Mouse (Mus musculus) C2C12 (cell line): ENCODE measurements around the gene Kcnrg. TPM values are rescaled to one million over a fixed set of nuclear protein-coding genes. Genes with fewer than 3 reads are reported as not detected.

Experiments used
- H3K27me3 ChIP-seq: one replicate; pipeline ENCODE4 v1.6.1; 2011; ENCODE audit not compliant: control insufficient read depth, insufficient read depth, insufficient read length
- H3K36me3 ChIP-seq: one replicate; pipeline ENCODE4 v1.6.1; 2011; ENCODE audit not compliant: control insufficient read depth, insufficient read depth
- H3K4me3 ChIP-seq: one replicate; pipeline ENCODE4 v1.5.1; 2011; ENCODE audit warnings: mild to moderate bottlenecking, control low read depth; ENCODE audit not compliant: poor library complexity, insufficient read depth, severe bottlenecking
- H3K79me2 ChIP-seq: one replicate; pipeline ENCODE4 v1.6.1; 2011; ENCODE audit not compliant: control insufficient read depth, insufficient read depth
- H3K79me3 ChIP-seq: one replicate; pipeline ENCODE4 v1.6.1; 2011; ENCODE audit warnings: low read depth, control low read depth
- H3ac ChIP-seq: one replicate; pipeline ENCODE3; 2011; ENCODE audit warnings: low read depth; ENCODE audit not compliant: control insufficient read depth, insufficient read length
- CEBPB ChIP-seq: IDR thresholded peaks from one replicate; pipeline ENCODE4 v1.6.1; 2011; ENCODE audit warnings: low read depth, mild to moderate bottlenecking, control low read depth, moderate library complexity
- CTCF ChIP-seq: IDR thresholded peaks from one replicate; pipeline ENCODE4 v1.5.1; 2011; ENCODE audit not compliant: control insufficient read depth, insufficient read depth, insufficient read length
- FOSL1 ChIP-seq: IDR thresholded peaks from one replicate; pipeline ENCODE4 v1.8.0; 2011; ENCODE audit warnings: mild to moderate bottlenecking, low read length; ENCODE audit not compliant: poor library complexity, insufficient read depth, severe bottlenecking
- MAX ChIP-seq: IDR thresholded peaks from one replicate; pipeline ENCODE4 v1.6.1; 2011; ENCODE audit warnings: mild to moderate bottlenecking, control low read depth
- MYOD1 ChIP-seq: IDR thresholded peaks from one replicate; pipeline ENCODE4 v1.6.1; 2011; ENCODE audit warnings: low read depth; ENCODE audit not compliant: control insufficient read depth, insufficient read length
- MYOG ChIP-seq: IDR thresholded peaks from one replicate; pipeline ENCODE4 v1.6.1; 2011; ENCODE audit not compliant: control insufficient read depth, insufficient read length; ENCODE audit errors: extremely low read depth
- USF1 ChIP-seq: IDR thresholded peaks from one replicate; pipeline ENCODE4 v1.6.1; 2011; ENCODE audit warnings: low read depth, mild to moderate bottlenecking, control low read depth, moderate library complexity
- polyA plus RNA-seq: library from polyadenylated mRNA; unstranded; fragments of >200 nt; fragmentation: generic; extraction: Trizol; gene quantifications from one replicate; pipeline ENCODE4 v1.2.1, GENCODE M21; 2012; ENCODE audit warnings: missing spikeins

Gene Kcnrg
- polyA plus RNA-seq, 1 experiment, result 0.09 TPM

DNA sequence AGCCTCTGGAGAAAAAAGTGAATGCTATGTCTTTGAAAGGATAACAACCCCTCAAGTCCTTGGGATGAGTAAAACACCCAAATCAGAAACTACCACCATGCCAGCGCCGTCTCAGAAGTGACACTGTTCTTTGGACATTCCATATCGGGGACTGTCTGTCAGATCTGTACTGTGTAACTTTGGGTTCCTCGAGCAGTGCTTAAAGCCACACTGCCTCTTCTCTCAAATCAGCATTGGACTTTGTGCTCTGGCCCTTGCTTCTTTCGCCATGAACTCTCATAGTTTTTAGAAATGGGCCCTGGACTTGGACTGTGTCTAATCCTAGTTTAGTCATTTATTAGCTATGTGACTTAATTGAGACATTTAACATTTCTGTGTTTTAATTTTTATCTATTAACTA, 4.5 kb downstream of the Kcnrg start:
- Histone ChIP-seq H3K36me3 (no peaks in the 10 kb centered on the region), H3K4me3 (no peak overlapping the region), H3ac (no peak overlapping the region), H3K79me2 (no peaks in the 10 kb centered on the region), H3K79me3 (no peaks in the 10 kb centered on the region), H3K27me3 (no peaks in the 10 kb centered on the region)
- TF ChIP-seq CTCF (no peak), CEBPB (no peak), MAX (no peak), FOSL1 (no peak), USF1 (no peak), MYOD1 (no peak), MYOG (no peak)

DNA sequence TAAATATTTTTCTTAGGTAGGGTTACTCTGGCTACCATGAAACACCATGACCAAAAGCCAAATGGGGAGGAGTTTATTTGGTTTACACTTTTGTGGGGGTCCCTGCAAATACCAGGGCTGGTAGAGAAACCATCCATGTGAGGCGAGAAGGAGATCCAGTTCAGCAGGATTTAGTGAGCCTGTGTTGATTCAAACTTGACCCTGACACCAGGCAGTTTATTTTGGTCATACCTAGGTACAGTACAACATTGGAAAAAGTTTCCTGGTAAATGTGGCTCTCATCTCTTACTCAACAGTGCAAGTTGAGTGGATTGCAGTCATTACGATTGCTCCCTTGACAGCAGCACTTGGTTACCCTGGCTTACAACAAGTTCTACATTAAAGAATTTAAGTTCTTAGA, 6.1 kb downstream of the Kcnrg start:
- no peaks in the 10 kb centered on the region for H3K79me2 ChIP-seq
- no peaks in the 10 kb centered on the region for H3K79me3 ChIP-seq
- H3ac ChIP-seq, result no peak overlapping the region
- TF ChIP-seq CTCF, result no peak
- TF ChIP-seq FOSL1, result no peak
- no peak for TF ChIP-seq MAX
- no peak for TF ChIP-seq USF1
- TF ChIP-seq MYOD1, result no peak
- no peak for TF ChIP-seq MYOG
- TF ChIP-seq CEBPB, result no peak
- H3K27me3 ChIP-seq, result no peaks in the 10 kb centered on the region
- H3K36me3 ChIP-seq, result no peaks in the 10 kb centered on the region
- H3K4me3 ChIP-seq, result no peak overlapping the region

GRCm38 (mm10) chr14:61620371-61620770, 13.1 kb downstream of the Kcnrg start:
- no peak overlapping the region for H3ac ChIP-seq
- H3K4me3 ChIP-seq, result no peak overlapping the region
- TF ChIP-seq MYOG (no peak), MYOD1 (no peak), FOSL1 (no peak), USF1 (no peak), MAX (no peak), CEBPB (no peak), CTCF (no peak)
- peaks cover 13% of the 10 kb centered on the region for H3K36me3 ChIP-seq
- no peaks in the 10 kb centered on the region for H3K27me3 ChIP-seq
- no peaks in the 10 kb centered on the region for H3K79me2 ChIP-seq
- no peaks in the 10 kb centered on the region for H3K79me3 ChIP-seq

DNA sequence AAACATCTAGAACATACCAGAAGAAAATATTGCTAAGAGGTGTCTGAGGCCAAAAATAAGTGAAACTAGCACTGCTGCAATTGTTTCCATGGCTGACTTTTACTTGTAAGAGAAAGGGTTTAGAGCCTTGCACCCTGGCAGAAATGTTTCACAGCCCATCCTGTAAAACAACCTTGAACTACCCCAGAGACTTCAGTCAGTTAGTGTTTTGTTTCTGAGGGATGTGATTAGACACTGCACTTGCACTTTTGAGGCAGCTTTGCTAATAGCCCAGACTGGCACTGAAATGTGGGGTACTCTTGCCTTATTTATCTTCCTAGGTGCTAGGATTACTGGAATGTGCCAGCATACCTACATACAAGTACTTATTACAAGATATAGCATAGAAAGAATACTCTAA, 28.7 kb downstream of the Kcnrg start:
- Histone ChIP-seq H3ac (no peak overlapping the region), H3K79me2 (peaks cover 99% of the 10 kb centered on the region), H3K36me3 (peaks cover 78% of the 10 kb centered on the region), H3K79me3 (peaks cover 73% of the 10 kb centered on the region), H3K4me3 (no peak overlapping the region), H3K27me3 (no peaks in the 10 kb centered on the region)
- TF ChIP-seq USF1 (no peak), CEBPB (no peak), MYOG (no peak), FOSL1 (no peak), MYOD1 (no peak), CTCF (no peak), MAX (no peak)

DNA sequence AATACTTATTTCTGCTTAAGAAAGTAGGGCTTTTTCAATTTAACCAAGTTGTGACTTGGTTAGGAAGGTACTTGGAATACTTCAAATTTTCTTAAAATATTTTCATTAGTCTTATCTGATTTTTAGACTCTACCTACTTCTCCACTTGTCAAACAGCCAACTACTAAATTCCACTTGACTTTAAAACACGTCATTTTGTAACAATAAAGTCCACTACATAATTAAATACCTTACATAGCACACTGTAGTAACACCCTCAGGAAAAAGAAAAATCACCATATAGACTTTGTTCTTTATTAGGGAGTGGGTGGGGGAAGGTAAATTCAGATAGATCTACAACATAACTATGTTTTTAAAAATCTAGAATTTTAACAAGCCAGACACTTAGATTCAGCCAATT, 35.4 kb downstream of the Kcnrg start:
- no peak overlapping the region for H3ac ChIP-seq
- TF ChIP-seq CEBPB (no peak), USF1 (no peak), MAX (no peak), FOSL1 (no peak), MYOG (no peak), MYOD1 (no peak), CTCF (no peak)
- H3K36me3 ChIP-seq, result peaks cover 43% of the 10 kb centered on the region
- H3K79me2 ChIP-seq, result peaks cover 99% of the 10 kb centered on the region
- peaks cover 94% of the 10 kb centered on the region for H3K79me3 ChIP-seq
- no peak overlapping the region for H3K4me3 ChIP-seq
- no peaks in the 10 kb centered on the region for H3K27me3 ChIP-seq

GRCm38 (mm10) chr14:61645547-61645946, 38.3 kb downstream of the Kcnrg start:
- Histone ChIP-seq H3ac (no peak overlapping the region), H3K27me3 (no peaks in the 10 kb centered on the region), H3K36me3 (peaks cover 25% of the 10 kb centered on the region), H3K79me3 (peaks cover 70% of the 10 kb centered on the region), H3K79me2 (peaks cover 97% of the 10 kb centered on the region), H3K4me3 (peak overlapping the region; percentile 6)
- no peak for TF ChIP-seq MYOD1
- no peak for TF ChIP-seq CTCF
